Comparison of ENCODE assay signal across 24 mouse cellular contexts in genomic region chr4:43002756-43003439, GRCm38 (mm10). TPM values are rescaled to one million over a fixed set of nuclear protein-coding genes. Genes with fewer than 3 reads are reported as not detected.
DNase-seq lines count a peak whose midpoint lies in the region; ATAC-seq and TF ChIP-seq lines count a peak whose summit lies in the region.
"Had no signal": no experiment of that assay in that cellular context is flagged by ENCODE, and none has a peak within 500 bp of the region (broad histone marks: within the 10 kb centered on the region; RNA-seq: fewer than 3 reads in every experiment).

No protein-coding gene starts in this region.

- peaks cover 12% of the 10 kb centered on the region for H3K4me1 ChIP-seq in liver, postnatal 0 days (ENCODE audit: insufficient read depth)

- ATAC-seq in liver, postnatal 0 days: no peak
- ATAC-seq: midbrain, embryonic 13.5 days had no signal

- H3K27ac ChIP-seq in liver, postnatal 0 days (ENCODE audit: low read depth): no peak overlapping the region
- H3K27ac ChIP-seq: forebrain, embryonic 12.5 days; hindbrain, embryonic 15.5 days; kidney, postnatal 0 days; left cerebral cortex, adult 2 months; midbrain, embryonic 13.5 days had no signal

- TF ChIP-seq EP300 in liver, postnatal 0 days (IDR thresholded peaks at IDR 0.05; ENCODE audit: low read depth): no peak

- H3K4me2 ChIP-seq in liver, postnatal 0 days (ENCODE audit: low read depth, low read length): no peak overlapping the region
- H3K4me2 ChIP-seq: forebrain, embryonic 12.5 days; hindbrain, embryonic 15.5 days; midbrain, embryonic 13.5 days had no signal

- H3K9me3 ChIP-seq in liver, postnatal 0 days (ENCODE audit: low read length): no peaks in the 10 kb centered on the region
- H3K9me3 ChIP-seq: forebrain, embryonic 12.5 days; hindbrain, embryonic 15.5 days; midbrain, embryonic 13.5 days had no signal

- no peaks in the 10 kb centered on the region for H3K27me3 ChIP-seq in liver, postnatal 0 days (ENCODE audit: insufficient read depth, low read length)
- H3K27me3 ChIP-seq: forebrain, embryonic 12.5 days; hindbrain, embryonic 15.5 days; midbrain, embryonic 13.5 days had no signal

- H3K9ac ChIP-seq in liver, postnatal 0 days (replicated peaks): no peak overlapping the region
- H3K9ac ChIP-seq: forebrain, embryonic 12.5 days; hindbrain, embryonic 15.5 days; midbrain, embryonic 13.5 days had no signal

- no peak for TF ChIP-seq CTCF in liver, postnatal 0 days (IDR thresholded peaks at IDR 0.05; ENCODE audit: low read depth)

- H3K36me3 ChIP-seq in liver, postnatal 0 days (replicated peaks; ENCODE audit: insufficient read depth, low read length): no peaks in the 10 kb centered on the region; the same call in 1 of the 2 replicates
- H3K36me3 ChIP-seq: hindbrain, embryonic 15.5 days had no signal

- no peak overlapping the region for H3K4me3 ChIP-seq in liver, postnatal 0 days (ENCODE audit: low read depth, low read length)
- H3K4me3 ChIP-seq: forebrain, embryonic 12.5 days; hindbrain, embryonic 15.5 days; left cerebral cortex, adult 2 months; midbrain, embryonic 13.5 days; myocyte had no signal

- WGBS in liver, postnatal 0 days (ENCODE audit: insufficient replicate concordance): 80% methylated on average over 12 of the region's 12 CpGs

- DNase-seq in gastrocnemius, postnatal 10 days: peak; percentile 31
- no peak for DNase-seq in gastrocnemius, adult 8-10 months (ENCODE audit: low spot score in 2 of 2)
- peak; percentile 68 for DNase-seq in kidney, adult 9 months
- no peak for DNase-seq in kidney, adult 11 months
- peak; percentile 33 for DNase-seq in kidney, postnatal 10 days
- no peak for DNase-seq in liver, postnatal 0 days
- no peak for DNase-seq in layer of hippocampus, adult 9-10 months (ENCODE audit: low spot score)
- DNase-seq: adrenal gland, postnatal 36 days; cerebellum, adult 18-20 months; cerebellum, postnatal 36 days; heart, postnatal 36 days; layer of hippocampus, adult 9-11 months; left cerebral cortex, postnatal 4 days; liver; lung, postnatal 14 days; spleen, adult 18-20 months had no signal

RNA-seq across cellular contexts. Expression of gene Vcp, which starts 2.6 kb away (rescaled TPM):
- 100 to 1,000 TPM; 270 to 274 TPM for total RNA-seq in gastrocnemius, postnatal 10 days (2021)
- 100 to 1,000 TPM; 252 to 285 (median 260) TPM for total RNA-seq in gastrocnemius, adult 8-10 months (2022)
- 127 and 145 TPM in 2 replicates for polyA plus RNA-seq in liver, postnatal 0 days (2015; fragmentation: Nextera tagmentation; extraction: Ambion mirVana)

RNA-seq across cellular contexts. Expression of gene Fancg, which starts 7.4 kb away (rescaled TPM):
- total RNA-seq in gastrocnemius, postnatal 10 days (2021): 1 to 10 TPM; 2.9 to 5.0 TPM
- total RNA-seq in gastrocnemius, adult 8-10 months (2022): 1 to 10 TPM; 1.1 to 2.2 (median 1.5) TPM
- polyA plus RNA-seq in liver, postnatal 0 days (2015; fragmentation: Nextera tagmentation; extraction: Ambion mirVana): 4.5 and 5.5 TPM in 2 replicates

RNA-seq across cellular contexts. Expression of gene Pigo, which starts 22.7 kb away (rescaled TPM):
- 1 to 10 TPM; 7.6 to 9.6 TPM for total RNA-seq in gastrocnemius, postnatal 10 days (2021)
- 1 to 10 TPM; 4.8 to 8.1 (median 5.9) TPM for total RNA-seq in gastrocnemius, adult 8-10 months (2022)
- polyA plus RNA-seq in liver, postnatal 0 days (2015; fragmentation: Nextera tagmentation; extraction: Ambion mirVana): 7.6 and 8.3 TPM in 2 replicates

RNA-seq across cellular contexts. Expression of gene Stoml2, which starts 28.6 kb away (rescaled TPM):
- total RNA-seq in gastrocnemius, postnatal 10 days (2021): 10 to 100 TPM; 81.8 to 84.3 TPM
- total RNA-seq in gastrocnemius, adult 8-10 months (2022): 100 to 1,000 TPM in 2 of 4 experiments, 10 to 100 TPM in 2; 88.7 to 116 (median 107) TPM
- polyA plus RNA-seq in liver, postnatal 0 days (2015; fragmentation: Nextera tagmentation; extraction: Ambion mirVana): 114 and 116 TPM in 2 replicates

RNA-seq across cellular contexts. Expression of gene 1700022I11Rik, which starts 33.5 kb away (rescaled TPM):
- not detected for total RNA-seq in gastrocnemius, postnatal 10 days (2021)
- total RNA-seq in gastrocnemius, adult 8-10 months (2022): not detected
- polyA plus RNA-seq in liver, postnatal 0 days (2015; fragmentation: Nextera tagmentation; extraction: Ambion mirVana): 0.17 TPM in 1 of 2 replicates, not detected in the other
- total RNA-seq: adrenal gland, postnatal 36 days; heart, postnatal 36 days; left cerebral cortex, adult 2 months; left cerebral cortex, postnatal 4 days; megakaryocyte, adult 5-6 weeks had no signal
- polyA plus RNA-seq: urinary bladder, adult 2 months had no signal

Comparison
In these comparisons a context has a peak if more than half of its experiments do, and no peak if none do; other contexts are left out.
1. DNase-seq: peak in gastrocnemius, postnatal 10 days (single experiment), kidney, adult 9 months (single experiment) and kidney, postnatal 10 days (single experiment); none in gastrocnemius, adult 8-10 months (0 of 2), kidney, adult 11 months (single experiment), liver, postnatal 0 days (single experiment) and layer of hippocampus, adult 9-10 months (single experiment).